Comparison of ENCODE assay signal across 11 mouse cellular contexts in the genomic region with DNA sequence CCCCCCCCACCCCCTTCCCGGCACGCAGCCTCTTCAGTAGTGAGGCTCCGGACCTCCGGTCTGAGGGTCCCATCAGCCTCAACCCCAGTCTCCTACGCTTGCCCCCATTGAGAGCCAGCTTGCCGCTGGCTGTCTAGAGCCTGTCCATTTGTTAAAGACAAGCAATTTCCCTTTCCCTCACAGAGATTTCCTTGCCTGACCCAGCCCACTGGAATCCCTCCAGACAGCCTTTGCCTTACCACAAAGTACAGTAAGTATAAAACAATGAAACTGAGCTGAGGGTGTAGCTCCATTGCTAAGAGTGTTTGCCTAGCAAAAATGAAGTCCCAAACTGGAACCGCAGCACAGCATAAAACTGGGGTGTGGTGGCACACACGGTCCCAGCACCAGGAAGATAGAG.
DNase-seq lines count a peak whose midpoint lies in the region; ATAC-seq and TF ChIP-seq lines count a peak whose summit lies in the region.
"Had no signal": no experiment of that assay in that cellular context is flagged by ENCODE, and none has a peak within 500 bp of the region (broad histone marks: within the 10 kb centered on the region; RNA-seq: fewer than 3 reads in every experiment).

No protein-coding gene starts in this region.

- peaks cover 25% of the 10 kb centered on the region for H3K27me3 ChIP-seq in forebrain, embryonic 10.5 days (ENCODE audit: poor library complexity, severe bottlenecking)
- H3K27me3 ChIP-seq in forebrain, postnatal 0 days (ENCODE audit: insufficient read depth, low read length) = 0 out of 2 replicates have a peak, but pooled peaks cover 3% of the 10 kb centered on the region
- H3K27me3 ChIP-seq in heart, adult 2 months (ENCODE audit: control insufficient read depth, insufficient read depth, low read length) = no peaks in the 10 kb centered on the region
- H3K27me3 ChIP-seq in kidney, embryonic 16.5 days (ENCODE audit: insufficient read depth, low read length) = no peaks in the 10 kb centered on the region
- no peaks in the 10 kb centered on the region for H3K27me3 ChIP-seq in forebrain, embryonic 15.5 days
- H3K27me3 ChIP-seq: embryonic facial prominence, embryonic 15.5 days had no signal

- TF ChIP-seq POLR2A in heart, adult 2 months (IDR thresholded peaks at IDR 0.05; ENCODE audit: insufficient read depth, low read depth, low read length) = no peak

- H3K79me2 ChIP-seq in heart, adult 2 months (replicated peaks; ENCODE audit: control insufficient read depth, insufficient read depth, low read length) = no peaks in the 10 kb centered on the region

- no peaks in the 10 kb centered on the region for H3K36me3 ChIP-seq in forebrain, embryonic 10.5 days (replicated peaks)
- H3K36me3 ChIP-seq in forebrain, postnatal 0 days (ENCODE audit: insufficient read depth) = no peaks in the 10 kb centered on the region
- no peaks in the 10 kb centered on the region for H3K36me3 ChIP-seq in heart, adult 2 months (ENCODE audit: control insufficient read depth, insufficient read depth, low read length)
- H3K36me3 ChIP-seq in kidney, embryonic 16.5 days (ENCODE audit: insufficient read depth, low read length) = no peaks in the 10 kb centered on the region
- no peaks in the 10 kb centered on the region for H3K36me3 ChIP-seq in forebrain, embryonic 15.5 days
- H3K36me3 ChIP-seq: embryonic facial prominence, embryonic 15.5 days; midbrain, embryonic 12.5 days had no signal

- TF ChIP-seq CTCF in forebrain, postnatal 0 days (IDR thresholded peaks at IDR 0.05; ENCODE audit: low read depth) = no peak
- TF ChIP-seq CTCF in heart, adult 2 months (IDR thresholded peaks at IDR 0.05) = no peak

- WGBS in forebrain, embryonic 10.5 days = 62% methylated on average over 8 of the region's 8 CpGs
- WGBS in forebrain, postnatal 0 days = 21% methylated on average over 8 of the region's 8 CpGs
- WGBS in heart, adult 2 months = 37% methylated on average over 8 of the region's 8 CpGs
- WGBS in kidney, embryonic 16.5 days = 47% methylated on average over 8 of the region's 8 CpGs
- 23% methylated on average over 8 of the region's 8 CpGs for WGBS in forebrain, embryonic 15.5 days

- no peak overlapping the region for H3K9ac ChIP-seq in forebrain, postnatal 0 days
- peak overlapping the region; percentile 25; the same call in 1 of the 2 replicates for H3K9ac ChIP-seq in heart, adult 2 months (ENCODE audit: low read depth, low read length)
- H3K9ac ChIP-seq in kidney, embryonic 16.5 days (replicated peaks; ENCODE audit: low read length) = no peak overlapping the region
- H3K9ac ChIP-seq in forebrain, embryonic 15.5 days (replicated peaks) = no peak overlapping the region
- H3K9ac ChIP-seq: embryonic facial prominence, embryonic 15.5 days; midbrain, embryonic 12.5 days had no signal

- ATAC-seq in forebrain, postnatal 0 days = no peak
- 0 out of 2 replicates have a peak, but pooled peaks have one; percentile 23 for ATAC-seq in kidney, embryonic 16.5 days (ENCODE audit: low FRiP score, low TSS enrichment)
- no peak for ATAC-seq in forebrain, embryonic 15.5 days (replicated peaks)

- no peak for DNase-seq in forebrain, embryonic 10.5 days (ENCODE audit: extremely low spot score, low spot score)
- no peak for DNase-seq in forebrain, postnatal 0 days
- DNase-seq in heart, adult 2 months = peak; percentile 65 to 70
- DNase-seq in lung, postnatal 4 days = peak; percentile 52
- no peak for DNase-seq in right cerebral cortex, postnatal 10 days (ENCODE audit: low spot score in 2 of 2)
- DNase-seq in spleen, adult 12 weeks (ENCODE audit: low spot score) = no peak
- DNase-seq: right cerebral cortex, postnatal 4 days had no signal

- intact Hi-C loops in heart, adult 2 months (cut with DNase I) = no loop called here

- no peak overlapping the region for H3K4me2 ChIP-seq in forebrain, postnatal 0 days (ENCODE audit: low read depth)
- H3K4me2 ChIP-seq in kidney, embryonic 16.5 days (replicated peaks; ENCODE audit: low read depth, low read length) = no peak overlapping the region
- no peak overlapping the region for H3K4me2 ChIP-seq in forebrain, embryonic 15.5 days (replicated peaks)
- H3K4me2 ChIP-seq: embryonic facial prominence, embryonic 15.5 days; midbrain, embryonic 12.5 days had no signal

- 0 out of 2 replicates have a peak, but pooled peaks have one; percentile 8 for TF ChIP-seq EP300 in heart, adult 2 months (IDR thresholded peaks at IDR 0.05; ENCODE audit: insufficient read depth, low read depth, low read length)

- peak overlapping the region; percentile 71 for H3K27ac ChIP-seq in forebrain, embryonic 10.5 days
- no peak overlapping the region for H3K27ac ChIP-seq in forebrain, postnatal 0 days (ENCODE audit: low read depth, low read length)
- peak overlapping the region; percentile 10; the same call in 1 of the 2 replicates for H3K27ac ChIP-seq in heart, adult 2 months
- H3K27ac ChIP-seq in kidney, embryonic 16.5 days (ENCODE audit: low read length) = peak overlapping the region; percentile 37; the same call in 1 of the 2 replicates
- H3K27ac ChIP-seq in forebrain, embryonic 15.5 days (replicated peaks) = no peak overlapping the region
- H3K27ac ChIP-seq: embryonic facial prominence, embryonic 15.5 days; midbrain, embryonic 12.5 days had no signal

- H3K4me1 ChIP-seq in forebrain, embryonic 10.5 days = peaks cover 49% of the 10 kb centered on the region
- 0 out of 2 replicates have a peak, but pooled peaks cover 4% of the 10 kb centered on the region for H3K4me1 ChIP-seq in forebrain, postnatal 0 days (ENCODE audit: insufficient read depth)
- H3K4me1 ChIP-seq in heart, adult 2 months (ENCODE audit: control insufficient read depth, insufficient read depth, low read length) = peaks cover 10% of the 10 kb centered on the region
- no peaks in the 10 kb centered on the region; the same call in 1 of the 2 replicates for H3K4me1 ChIP-seq in kidney, embryonic 16.5 days (ENCODE audit: insufficient read depth, low read length)
- peaks cover 12% of the 10 kb centered on the region for H3K4me1 ChIP-seq in forebrain, embryonic 15.5 days

- no peak overlapping the region for H3K4me3 ChIP-seq in forebrain, embryonic 10.5 days
- no peak overlapping the region for H3K4me3 ChIP-seq in forebrain, postnatal 0 days (ENCODE audit: low read depth, low read length)
- no peak overlapping the region for H3K4me3 ChIP-seq in heart, adult 2 months
- no peak overlapping the region for H3K4me3 ChIP-seq in kidney, embryonic 16.5 days (ENCODE audit: low read length)
- no peak overlapping the region for H3K4me3 ChIP-seq in forebrain, embryonic 15.5 days
- H3K4me3 ChIP-seq: embryonic facial prominence, embryonic 15.5 days; midbrain, embryonic 12.5 days had no signal

- H3K9me3 ChIP-seq in forebrain, embryonic 10.5 days = no peaks in the 10 kb centered on the region
- H3K9me3 ChIP-seq in forebrain, postnatal 0 days (ENCODE audit: low read length) = no peaks in the 10 kb centered on the region
- no peaks in the 10 kb centered on the region; the same call in 1 of the 2 replicates for H3K9me3 ChIP-seq in kidney, embryonic 16.5 days (ENCODE audit: low read length)
- no peaks in the 10 kb centered on the region for H3K9me3 ChIP-seq in forebrain, embryonic 15.5 days
- H3K9me3 ChIP-seq: embryonic facial prominence, embryonic 15.5 days; midbrain, embryonic 12.5 days had no signal

Comparison
In these comparisons a context has a peak if more than half of its experiments do, and no peak if none do; other contexts are left out.
1. H3K27ac ChIP-seq: peak in forebrain, embryonic 10.5 days (single experiment), heart, adult 2 months (single experiment) and kidney, embryonic 16.5 days (single experiment); none in forebrain, postnatal 0 days (single experiment) and forebrain, embryonic 15.5 days (single experiment).
2. DNase-seq: peak in heart, adult 2 months (2 of 2) and lung, postnatal 4 days (2 of 2); none in forebrain, embryonic 10.5 days (single experiment), forebrain, postnatal 0 days (single experiment), right cerebral cortex, postnatal 10 days (0 of 2) and spleen, adult 12 weeks (single experiment).